Mouse (Mus musculus): ENCODE results near the gene Kcnh3. TPM values are rescaled to one million over a fixed set of nuclear protein-coding genes. Genes with fewer than 3 reads are reported as not detected.

Gene Kcnh3
- polyA plus RNA-seq, 1 experiment from 2014 or later: 0.72 TPM

DNA sequence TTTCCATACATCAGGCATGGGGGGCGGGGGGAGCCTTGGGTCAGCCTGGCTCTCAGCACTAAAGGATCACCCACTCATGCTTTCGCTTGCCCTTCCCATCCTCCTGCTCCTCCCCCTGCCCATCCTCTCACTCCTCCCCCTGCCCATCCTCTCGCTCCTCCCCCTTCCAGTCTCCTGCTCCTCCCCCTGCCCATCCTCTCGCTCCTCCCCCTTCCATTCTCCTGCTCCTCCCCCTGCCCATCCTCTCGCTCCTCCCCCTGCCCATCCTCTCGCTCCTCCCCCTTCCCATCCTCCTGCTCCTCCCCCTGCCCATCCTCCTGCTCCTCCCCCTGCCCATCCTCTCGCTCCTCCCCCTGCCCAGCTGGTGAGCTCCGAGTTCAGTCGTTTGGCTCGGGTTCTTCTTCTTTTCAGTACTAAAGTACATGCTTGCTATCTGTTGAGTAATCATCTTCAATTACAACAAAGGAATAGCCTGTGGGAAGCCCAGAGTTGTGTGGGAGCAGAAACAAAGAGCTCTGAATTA, 35.1 kb downstream of the Kcnh3 start:
- 2% methylated on average over 8 of the region's 10 CpGs for WGBS
- no peak overlapping the region for H3K4me3 ChIP-seq (replicated peaks; ENCODE audit: low read depth, low read length)
- H3K4me1 ChIP-seq (ENCODE audit: control insufficient read depth, insufficient read depth, low read length): 0 out of 2 replicates have a peak, but pooled peaks cover 3% of the 10 kb centered on the region
- no peaks in the 10 kb centered on the region for H3K27me3 ChIP-seq (ENCODE audit: control insufficient read depth, insufficient read depth, low read length)
- peak overlapping the region; percentile 37 for H3K4me2 ChIP-seq (ENCODE audit: low read length)
- no peaks in the 10 kb centered on the region for H3K36me3 ChIP-seq (ENCODE audit: control insufficient read depth, insufficient read depth, low read length)
- H3K9me3 ChIP-seq (ENCODE audit: control insufficient read depth, low read length): no peaks in the 10 kb centered on the region
- no peak for ATAC-seq (ENCODE audit: low FRiP score, low TSS enrichment)
- no peak overlapping the region for H3K9ac ChIP-seq (replicated peaks; ENCODE audit: low read length)
- H3K27ac ChIP-seq (replicated peaks; ENCODE audit: low read depth, low read length): no peak overlapping the region
- peak; percentile 72 for DNase-seq

DNA sequence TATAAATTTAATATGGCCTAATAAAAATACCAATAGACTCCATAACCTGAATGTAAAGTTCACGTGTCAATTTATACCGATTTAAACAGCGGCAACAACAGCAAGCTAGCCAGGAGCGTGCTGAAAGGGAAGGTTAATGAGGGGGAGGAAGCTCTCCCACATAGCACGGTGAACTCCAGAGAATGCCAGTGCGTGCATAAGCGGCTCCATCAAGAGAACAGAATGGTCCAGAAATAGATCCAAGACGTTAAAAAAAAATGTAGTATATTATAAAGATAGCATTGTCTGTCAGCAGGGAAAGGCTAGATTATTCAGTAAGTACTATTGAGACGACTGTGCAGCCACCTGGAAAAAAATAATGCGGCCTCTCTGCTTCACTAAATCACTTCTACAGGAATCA, 38.0 kb downstream of the Kcnh3 start:
- H3K36me3 ChIP-seq (ENCODE audit: control insufficient read depth, insufficient read depth, low read length): no peaks in the 10 kb centered on the region
- WGBS: 59% methylated on average over 10 of the region's 10 CpGs
- 0 out of 2 replicates have a peak, but pooled peaks cover 3% of the 10 kb centered on the region for H3K4me1 ChIP-seq (ENCODE audit: control insufficient read depth, insufficient read depth, low read length)
- no peak overlapping the region for H3K9ac ChIP-seq (replicated peaks; ENCODE audit: low read length)
- H3K4me2 ChIP-seq (ENCODE audit: low read length): no peak overlapping the region
- H3K27ac ChIP-seq (replicated peaks; ENCODE audit: low read depth, low read length): no peak overlapping the region
- no peaks in the 10 kb centered on the region for H3K9me3 ChIP-seq (ENCODE audit: control insufficient read depth, low read length)
- ATAC-seq (ENCODE audit: low FRiP score, low TSS enrichment) (no peak), DNase-seq (no peak)
- H3K4me3 ChIP-seq (replicated peaks; ENCODE audit: low read depth, low read length): no peak overlapping the region
- H3K27me3 ChIP-seq (ENCODE audit: control insufficient read depth, insufficient read depth, low read length): no peaks in the 10 kb centered on the region

DNA sequence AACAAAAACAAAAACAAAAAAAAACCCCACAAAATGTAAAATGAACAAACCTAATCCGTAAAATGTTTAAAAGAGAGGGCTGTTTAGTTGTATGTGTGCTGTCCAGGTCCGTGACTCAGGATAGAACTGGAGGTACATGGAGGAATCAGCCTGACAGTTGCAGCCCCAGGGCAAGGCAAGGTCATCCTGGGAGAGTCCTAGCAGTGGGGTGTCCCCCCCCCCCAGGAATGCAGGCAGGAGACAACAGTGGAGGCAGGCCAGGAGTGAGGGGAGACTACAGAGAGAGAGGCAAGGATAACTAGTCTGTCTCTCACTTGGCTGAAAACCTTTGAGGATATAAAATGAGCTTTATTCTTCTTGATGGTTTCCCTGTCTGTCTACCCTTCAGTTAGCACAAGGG, 39.7 kb downstream of the Kcnh3 start:
- Histone ChIP-seq H3K4me1 (ENCODE audit: control insufficient read depth, insufficient read depth, low read length) (0 out of 2 replicates have a peak, but pooled peaks cover 1% of the 10 kb centered on the region), H3K27ac (replicated peaks; ENCODE audit: low read depth, low read length) (no peak overlapping the region), H3K4me3 (replicated peaks; ENCODE audit: low read depth, low read length) (no peak overlapping the region), H3K4me2 (ENCODE audit: low read length) (no peak overlapping the region), H3K9ac (replicated peaks; ENCODE audit: low read length) (no peak overlapping the region), H3K9me3 (ENCODE audit: control insufficient read depth, low read length) (no peaks in the 10 kb centered on the region), H3K36me3 (ENCODE audit: control insufficient read depth, insufficient read depth, low read length) (no peaks in the 10 kb centered on the region), H3K27me3 (ENCODE audit: control insufficient read depth, insufficient read depth, low read length) (no peaks in the 10 kb centered on the region)
- WGBS: 81% methylated on average over 2 of the region's 2 CpGs
- DNase-seq (no peak), ATAC-seq (ENCODE audit: low FRiP score, low TSS enrichment) (no peak)

DNA sequence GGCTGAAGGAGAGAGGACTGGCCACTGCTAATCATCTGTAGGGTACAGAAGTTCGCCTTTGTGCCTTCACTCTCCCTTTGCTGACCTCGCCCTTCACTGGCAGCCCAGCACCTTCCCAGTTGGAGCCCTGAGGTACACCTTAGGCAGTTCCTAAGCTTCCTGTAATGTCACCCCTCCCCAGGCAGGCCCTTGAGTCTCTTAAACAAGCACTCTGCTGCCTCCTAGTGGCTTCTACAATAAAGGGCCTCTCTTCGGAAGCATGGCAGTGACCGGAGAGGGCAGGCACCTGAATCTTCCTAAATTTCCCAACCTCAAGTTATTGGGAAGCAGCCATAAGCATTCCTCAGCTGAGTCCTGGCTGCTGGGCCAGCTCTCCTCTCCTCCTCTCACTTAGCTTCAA, 41.0 kb downstream of the Kcnh3 start:
- ATAC-seq (ENCODE audit: low FRiP score, low TSS enrichment) (no peak), DNase-seq (peak; percentile 87)
- Histone ChIP-seq H3K4me3 (replicated peaks; ENCODE audit: low read depth, low read length) (no peak overlapping the region), H3K27me3 (ENCODE audit: control insufficient read depth, insufficient read depth, low read length) (no peaks in the 10 kb centered on the region), H3K4me1 (ENCODE audit: control insufficient read depth, insufficient read depth, low read length) (no peaks in the 10 kb centered on the region), H3K9ac (replicated peaks; ENCODE audit: low read length) (no peak overlapping the region), H3K4me2 (ENCODE audit: low read length) (no peak overlapping the region), H3K9me3 (ENCODE audit: control insufficient read depth, low read length) (no peaks in the 10 kb centered on the region), H3K27ac (replicated peaks; ENCODE audit: low read depth, low read length) (no peak overlapping the region), H3K36me3 (ENCODE audit: control insufficient read depth, insufficient read depth, low read length) (no peaks in the 10 kb centered on the region)
- WGBS: 22% methylated on average over 4 of the region's 4 CpGs

GRCm38 (mm10) chr15:99276095-99276494, 51.4 kb downstream of the Kcnh3 start:
- H3K36me3 ChIP-seq (ENCODE audit: control insufficient read depth, insufficient read depth, low read length): no peaks in the 10 kb centered on the region
- no peak overlapping the region for H3K9ac ChIP-seq (replicated peaks; ENCODE audit: low read length)
- no peaks in the 10 kb centered on the region for H3K27me3 ChIP-seq (ENCODE audit: control insufficient read depth, insufficient read depth, low read length)
- H3K27ac ChIP-seq (replicated peaks; ENCODE audit: low read depth, low read length): no peak overlapping the region
- H3K4me2 ChIP-seq (ENCODE audit: low read length): no peak overlapping the region
- H3K9me3 ChIP-seq (ENCODE audit: control insufficient read depth, low read length): no peaks in the 10 kb centered on the region
- no peak overlapping the region for H3K4me3 ChIP-seq (replicated peaks; ENCODE audit: low read depth, low read length)
- DNase-seq (no peak), ATAC-seq (ENCODE audit: low FRiP score, low TSS enrichment) (no peak)
- WGBS: 85% methylated on average over 8 of the region's 8 CpGs
- 0 out of 2 replicates have a peak, but pooled peaks cover 3% of the 10 kb centered on the region for H3K4me1 ChIP-seq (ENCODE audit: control insufficient read depth, insufficient read depth, low read length)

DNA sequence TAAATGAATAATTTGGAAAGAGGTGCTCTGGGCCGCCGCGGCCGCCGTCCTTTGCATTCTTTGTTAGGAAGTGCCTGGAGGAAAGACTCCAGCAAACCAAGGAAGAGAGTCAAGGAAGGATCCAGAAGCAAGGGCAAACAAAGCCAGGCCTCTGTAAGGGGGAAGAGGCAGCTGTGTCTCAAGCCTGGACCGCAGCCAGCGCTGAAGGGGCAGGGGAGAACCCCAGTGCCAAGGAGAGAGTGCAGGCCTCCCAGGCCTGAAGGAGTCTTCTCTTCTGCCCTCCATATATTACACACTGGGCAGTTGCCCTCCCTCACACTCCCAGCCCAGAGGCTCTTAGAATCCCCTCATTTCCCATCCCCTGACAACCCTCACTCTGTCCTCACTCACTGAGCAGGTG, 53.6 kb downstream of the Kcnh3 start:
- Histone ChIP-seq H3K4me2 (ENCODE audit: low read length) (no peak overlapping the region), H3K27ac (replicated peaks; ENCODE audit: low read depth, low read length) (no peak overlapping the region), H3K4me3 (replicated peaks; ENCODE audit: low read depth, low read length) (no peak overlapping the region), H3K4me1 (ENCODE audit: control insufficient read depth, insufficient read depth, low read length) (no peaks in the 10 kb centered on the region), H3K27me3 (ENCODE audit: control insufficient read depth, insufficient read depth, low read length) (no peaks in the 10 kb centered on the region), H3K36me3 (ENCODE audit: control insufficient read depth, insufficient read depth, low read length) (no peaks in the 10 kb centered on the region), H3K9me3 (ENCODE audit: control insufficient read depth, low read length) (no peaks in the 10 kb centered on the region), H3K9ac (replicated peaks; ENCODE audit: low read length) (no peak overlapping the region)
- ATAC-seq (ENCODE audit: low FRiP score, low TSS enrichment) (no peak), DNase-seq (no peak)
- 95% methylated on average over 7 of the region's 7 CpGs for WGBS

GRCm38 (mm10) chr15:99283456-99283855, 58.8 kb downstream of the Kcnh3 start:
- no peaks in the 10 kb centered on the region for H3K9me3 ChIP-seq (ENCODE audit: control insufficient read depth, low read length)
- DNase-seq: no peak
- H3K4me1 ChIP-seq (ENCODE audit: control insufficient read depth, insufficient read depth, low read length): no peaks in the 10 kb centered on the region
- no peaks in the 10 kb centered on the region for H3K27me3 ChIP-seq (ENCODE audit: control insufficient read depth, insufficient read depth, low read length)
- no peak for ATAC-seq (ENCODE audit: low FRiP score, low TSS enrichment)
- no peak overlapping the region for H3K4me2 ChIP-seq (ENCODE audit: low read length)
- 60% methylated on average over 10 of the region's 10 CpGs for WGBS
- no peak overlapping the region for H3K9ac ChIP-seq (replicated peaks; ENCODE audit: low read length)
- no peaks in the 10 kb centered on the region for H3K36me3 ChIP-seq (ENCODE audit: control insufficient read depth, insufficient read depth, low read length)
- no peak overlapping the region for H3K27ac ChIP-seq (replicated peaks; ENCODE audit: low read depth, low read length)
- no peak overlapping the region for H3K4me3 ChIP-seq (replicated peaks; ENCODE audit: low read depth, low read length)

- Histone ChIP-seq H3K27ac (replicated peaks; ENCODE audit: low read depth, low read length) (no peak overlapping the region), H3K9ac (replicated peaks; ENCODE audit: low read length) (no peak overlapping the region), H3K4me2 (ENCODE audit: low read length) (no peak overlapping the region), H3K9me3 (ENCODE audit: control insufficient read depth, low read length) (no peaks in the 10 kb centered on the region), H3K4me3 (replicated peaks; ENCODE audit: low read depth, low read length) (no peak overlapping the region), H3K36me3 (ENCODE audit: control insufficient read depth, insufficient read depth, low read length) (no peaks in the 10 kb centered on the region), H3K27me3 (ENCODE audit: control insufficient read depth, insufficient read depth, low read length) (no peaks in the 10 kb centered on the region), H3K4me1 (ENCODE audit: control insufficient read depth, insufficient read depth, low read length) (no peaks in the 10 kb centered on the region)
- DNase-seq (peak; percentile 3), ATAC-seq (ENCODE audit: low FRiP score, low TSS enrichment) (no peak)
- WGBS: 49% methylated on average over 14 of the region's 14 CpGs
Measured at GRCm38 (mm10) chr15:99284527-99285188, 60.0 kb downstream of the Kcnh3 start.

GRCm38 (mm10) chr15:99285189-99285535, 60.5 kb downstream of the Kcnh3 start:
- Histone ChIP-seq H3K4me1 (ENCODE audit: control insufficient read depth, insufficient read depth, low read length) (no peaks in the 10 kb centered on the region), H3K4me3 (replicated peaks; ENCODE audit: low read depth, low read length) (no peak overlapping the region), H3K27ac (replicated peaks; ENCODE audit: low read depth, low read length) (no peak overlapping the region), H3K4me2 (ENCODE audit: low read length) (no peak overlapping the region), H3K9me3 (ENCODE audit: control insufficient read depth, low read length) (no peaks in the 10 kb centered on the region), H3K27me3 (ENCODE audit: control insufficient read depth, insufficient read depth, low read length) (no peaks in the 10 kb centered on the region), H3K9ac (replicated peaks; ENCODE audit: low read length) (no peak overlapping the region), H3K36me3 (ENCODE audit: control insufficient read depth, insufficient read depth, low read length) (no peaks in the 10 kb centered on the region)
- 54% methylated on average over 8 of the region's 8 CpGs for WGBS
- DNase-seq (no peak), ATAC-seq (ENCODE audit: low FRiP score, low TSS enrichment) (no peak)
